Mouse (Mus musculus): ENCODE data around the gene Exoc2. TPM values are rescaled to one million over a fixed set of nuclear protein-coding genes. Genes with fewer than 3 reads are reported as not detected.

The Exoc2 gene
- polyA plus RNA-seq, 1 experiment from 2014 or later = 31.8 TPM

GRCm38 (mm10) chr13:30901387-30902041 is 72.4 kb downstream of the Exoc2 start:
- WGBS = 81% methylated on average over 7 of the region's 7 CpGs

GRCm38 (mm10) chr13:30894015-30894634 is 79.8 kb downstream of the Exoc2 start:
- 60% methylated on average over 6 of the region's 6 CpGs for WGBS
- no peak overlapping the region for H3K27ac ChIP-seq (ENCODE audit: low read depth)
- no peak overlapping the region for H3K9ac ChIP-seq (ENCODE audit: low read length)
- H3K27me3 ChIP-seq (replicated peaks; ENCODE audit: control insufficient read depth, insufficient read depth, low read length) = no peaks in the 10 kb centered on the region
- no peak for DNase-seq (ENCODE audit: low spot score)
- no peaks in the 10 kb centered on the region for H3K4me1 ChIP-seq (replicated peaks; ENCODE audit: control insufficient read depth, insufficient read depth, low read length)
- H3K9me3 ChIP-seq (ENCODE audit: control insufficient read depth, low read length) = no peaks in the 10 kb centered on the region
- H3K36me3 ChIP-seq (ENCODE audit: control insufficient read depth, insufficient read depth, low read length) = peaks cover 5% of the 10 kb centered on the region
- no peak overlapping the region for H3K4me2 ChIP-seq (ENCODE audit: low read length)
- ATAC-seq (replicated peaks; ENCODE audit: low FRiP score, low TSS enrichment, low read depth) = no peak
- H3K4me3 ChIP-seq (ENCODE audit: low read depth, low read length) = no peak overlapping the region

More at GRCm38 (mm10) chr13:30901387-30902041, 72.4 kb downstream of the Exoc2 start:
- Histone ChIP-seq H3K9ac (ENCODE audit: low read length) (no peak overlapping the region), H3K4me1 (replicated peaks; ENCODE audit: control insufficient read depth, insufficient read depth, low read length) (no peaks in the 10 kb centered on the region), H3K27ac (ENCODE audit: low read depth) (no peak overlapping the region), H3K9me3 (ENCODE audit: control insufficient read depth, low read length) (no peaks in the 10 kb centered on the region), H3K4me3 (ENCODE audit: low read depth, low read length) (no peak overlapping the region), H3K4me2 (ENCODE audit: low read length) (no peak overlapping the region), H3K27me3 (replicated peaks; ENCODE audit: control insufficient read depth, insufficient read depth, low read length) (no peaks in the 10 kb centered on the region), H3K36me3 (ENCODE audit: control insufficient read depth, insufficient read depth, low read length) (peaks cover 27% of the 10 kb centered on the region)
- DNase-seq (ENCODE audit: low spot score) = no peak
- no peak for ATAC-seq (replicated peaks; ENCODE audit: low FRiP score, low TSS enrichment, low read depth)

- no peaks in the 10 kb centered on the region for H3K27me3 ChIP-seq (replicated peaks; ENCODE audit: control insufficient read depth, insufficient read depth, low read length)
- H3K4me3 ChIP-seq (ENCODE audit: low read depth, low read length) = no peak overlapping the region
- 0 out of 2 replicates have a peak, but pooled peaks cover 2% of the 10 kb centered on the region for H3K36me3 ChIP-seq (ENCODE audit: control insufficient read depth, insufficient read depth, low read length)
- H3K9me3 ChIP-seq (ENCODE audit: control insufficient read depth, low read length) = no peaks in the 10 kb centered on the region
- DNase-seq (ENCODE audit: low spot score) (no peak), ATAC-seq (replicated peaks; ENCODE audit: low FRiP score, low TSS enrichment, low read depth) (no peak)
- no peak overlapping the region for H3K9ac ChIP-seq (ENCODE audit: low read length)
- no peak overlapping the region for H3K27ac ChIP-seq (ENCODE audit: low read depth)
- H3K4me2 ChIP-seq (ENCODE audit: low read length) = no peak overlapping the region
- WGBS = 41% methylated on average over 4 of the region's 4 CpGs
- H3K4me1 ChIP-seq (replicated peaks; ENCODE audit: control insufficient read depth, insufficient read depth, low read length) = no peaks in the 10 kb centered on the region
These were observed 81.6 kb downstream of the Exoc2 start for GRCm38 (mm10) chr13:30892315-30892714.

GRCm38 (mm10) chr13:30891223-30891622 is 82.7 kb downstream of the Exoc2 start:
- no peaks in the 10 kb centered on the region for H3K27me3 ChIP-seq (replicated peaks; ENCODE audit: control insufficient read depth, insufficient read depth, low read length)
- no peak overlapping the region for H3K4me3 ChIP-seq (ENCODE audit: low read depth, low read length)
- 66% methylated on average over 5 of the region's 5 CpGs for WGBS
- H3K9me3 ChIP-seq (ENCODE audit: control insufficient read depth, low read length) = no peaks in the 10 kb centered on the region
- no peaks in the 10 kb centered on the region for H3K4me1 ChIP-seq (replicated peaks; ENCODE audit: control insufficient read depth, insufficient read depth, low read length)
- no peak for ATAC-seq (replicated peaks; ENCODE audit: low FRiP score, low TSS enrichment, low read depth)
- no peak overlapping the region for H3K27ac ChIP-seq (ENCODE audit: low read depth)
- no peak overlapping the region for H3K9ac ChIP-seq (ENCODE audit: low read length)
- H3K4me2 ChIP-seq (ENCODE audit: low read length) = no peak overlapping the region
- 0 out of 2 replicates have a peak, but pooled peaks cover 6% of the 10 kb centered on the region for H3K36me3 ChIP-seq (ENCODE audit: control insufficient read depth, insufficient read depth, low read length)
- DNase-seq (ENCODE audit: low spot score) = no peak

- DNase-seq (ENCODE audit: low spot score) = peak; percentile 80
- Histone ChIP-seq H3K27ac (ENCODE audit: low read depth) (no peak overlapping the region), H3K9ac (ENCODE audit: low read length) (no peak overlapping the region), H3K36me3 (ENCODE audit: control insufficient read depth, insufficient read depth, low read length) (0 out of 2 replicates have a peak, but pooled peaks cover 10% of the 10 kb centered on the region), H3K4me1 (replicated peaks; ENCODE audit: control insufficient read depth, insufficient read depth, low read length) (no peaks in the 10 kb centered on the region), H3K9me3 (ENCODE audit: control insufficient read depth, low read length) (no peaks in the 10 kb centered on the region), H3K4me3 (ENCODE audit: low read depth, low read length) (no peak overlapping the region), H3K4me2 (ENCODE audit: low read length) (no peak overlapping the region), H3K27me3 (replicated peaks; ENCODE audit: control insufficient read depth, insufficient read depth, low read length) (no peaks in the 10 kb centered on the region)
- 20% methylated on average over 3 of the region's 3 CpGs for WGBS
- ATAC-seq (replicated peaks; ENCODE audit: low FRiP score, low TSS enrichment, low read depth) = no peak
These were observed 85.4 kb downstream of the Exoc2 start for GRCm38 (mm10) chr13:30888480-30888879.

GRCm38 (mm10) chr13:30880310-30880709 is 93.6 kb downstream of the Exoc2 start:
- H3K9ac ChIP-seq (ENCODE audit: low read length) = no peak overlapping the region
- H3K4me1 ChIP-seq (replicated peaks; ENCODE audit: control insufficient read depth, insufficient read depth, low read length) = no peaks in the 10 kb centered on the region
- no peaks in the 10 kb centered on the region for H3K27me3 ChIP-seq (replicated peaks; ENCODE audit: control insufficient read depth, insufficient read depth, low read length)
- 90% methylated on average over 5 of the region's 5 CpGs for WGBS
- ATAC-seq (replicated peaks; ENCODE audit: low FRiP score, low TSS enrichment, low read depth) (no peak), DNase-seq (ENCODE audit: low spot score) (no peak)
- no peak overlapping the region for H3K4me3 ChIP-seq (ENCODE audit: low read depth, low read length)
- H3K36me3 ChIP-seq (ENCODE audit: control insufficient read depth, insufficient read depth, low read length) = peaks cover 19% of the 10 kb centered on the region
- no peak overlapping the region for H3K27ac ChIP-seq (ENCODE audit: low read depth)
- H3K9me3 ChIP-seq (ENCODE audit: control insufficient read depth, low read length) = no peaks in the 10 kb centered on the region
- H3K4me2 ChIP-seq (ENCODE audit: low read length) = no peak overlapping the region

GRCm38 (mm10) chr13:30879871-30880270 is 94.0 kb downstream of the Exoc2 start:
- no peak overlapping the region for H3K27ac ChIP-seq (ENCODE audit: low read depth)
- WGBS = 83% methylated on average over 1 of the region's 1 CpGs
- no peaks in the 10 kb centered on the region for H3K27me3 ChIP-seq (replicated peaks; ENCODE audit: control insufficient read depth, insufficient read depth, low read length)
- H3K36me3 ChIP-seq (ENCODE audit: control insufficient read depth, insufficient read depth, low read length) = peaks cover 20% of the 10 kb centered on the region
- H3K4me1 ChIP-seq (replicated peaks; ENCODE audit: control insufficient read depth, insufficient read depth, low read length) = no peaks in the 10 kb centered on the region
- H3K9me3 ChIP-seq (ENCODE audit: control insufficient read depth, low read length) = no peaks in the 10 kb centered on the region
- H3K4me3 ChIP-seq (ENCODE audit: low read depth, low read length) = no peak overlapping the region
- H3K9ac ChIP-seq (ENCODE audit: low read length) = no peak overlapping the region
- H3K4me2 ChIP-seq (ENCODE audit: low read length) = no peak overlapping the region
- DNase-seq (ENCODE audit: low spot score) (no peak), ATAC-seq (replicated peaks; ENCODE audit: low FRiP score, low TSS enrichment, low read depth) (no peak)

GRCm38 (mm10) chr13:30875825-30876224 is 98.1 kb downstream of the Exoc2 start:
- Histone ChIP-seq H3K4me3 (ENCODE audit: low read depth, low read length) (no peak overlapping the region), H3K4me2 (ENCODE audit: low read length) (no peak overlapping the region), H3K36me3 (ENCODE audit: control insufficient read depth, insufficient read depth, low read length) (peaks cover 44% of the 10 kb centered on the region), H3K9me3 (ENCODE audit: control insufficient read depth, low read length) (no peaks in the 10 kb centered on the region), H3K4me1 (replicated peaks; ENCODE audit: control insufficient read depth, insufficient read depth, low read length) (no peaks in the 10 kb centered on the region), H3K9ac (ENCODE audit: low read length) (no peak overlapping the region), H3K27me3 (replicated peaks; ENCODE audit: control insufficient read depth, insufficient read depth, low read length) (no peaks in the 10 kb centered on the region), H3K27ac (ENCODE audit: low read depth) (no peak overlapping the region)
- ATAC-seq (replicated peaks; ENCODE audit: low FRiP score, low TSS enrichment, low read depth) = no peak
- 84% methylated on average over 3 of the region's 3 CpGs for WGBS
- DNase-seq (ENCODE audit: low spot score) = no peak

GRCm38 (mm10) chr13:30873472-30873871 is 100.4 kb downstream of the Exoc2 start:
- Histone ChIP-seq H3K4me1 (replicated peaks; ENCODE audit: control insufficient read depth, insufficient read depth, low read length) (no peaks in the 10 kb centered on the region), H3K36me3 (ENCODE audit: control insufficient read depth, insufficient read depth, low read length) (peaks cover 44% of the 10 kb centered on the region), H3K27ac (ENCODE audit: low read depth) (no peak overlapping the region), H3K9ac (ENCODE audit: low read length) (no peak overlapping the region), H3K9me3 (ENCODE audit: control insufficient read depth, low read length) (no peaks in the 10 kb centered on the region), H3K27me3 (replicated peaks; ENCODE audit: control insufficient read depth, insufficient read depth, low read length) (no peaks in the 10 kb centered on the region), H3K4me2 (ENCODE audit: low read length) (no peak overlapping the region), H3K4me3 (ENCODE audit: low read depth, low read length) (no peak overlapping the region)
- ATAC-seq (replicated peaks; ENCODE audit: low FRiP score, low TSS enrichment, low read depth) = no peak
- WGBS = 68% methylated on average over 1 of the region's 1 CpGs
- DNase-seq (ENCODE audit: low spot score) = no peak
